Mouse (Mus musculus): ENCODE measurements around the gene Meiob. TPM values are rescaled to one million over a fixed set of nuclear protein-coding genes. Genes with fewer than 3 reads are reported as not detected.

Meiob gene
- 1.5 and 1.6 TPM in 2 replicates for polyA plus RNA-seq (2015; fragmentation: Nextera tagmentation; extraction: Ambion mirVana)

GRCm38 (mm10) chr17:24803952-24804951, at the start of gene Meiob:
Meiob (plus strand) TSS chr17:24804289.
- WGBS (ENCODE audit: insufficient replicate concordance): under 1% methylated on average over 71 of the region's 71 CpGs
- peak; percentile 84 for ATAC-seq (ENCODE audit: low read depth)
- H3K27ac ChIP-seq: peak within 1 kb of the TSS; percentile 58; the same call in 1 of the 2 replicates

GRCm38 (mm10) chr17:24757394-24757793, 46.7 kb upstream of the Meiob start:
- Histone ChIP-seq H3K27ac (no peak overlapping the region), H3K9me3 (replicated peaks) (no peaks in the 10 kb centered on the region), H3K9ac (no peak overlapping the region), H3K36me3 (no peaks in the 10 kb centered on the region), H3K4me1 (replicated peaks) (peaks cover 15% of the 10 kb centered on the region), H3K4me2 (no peak overlapping the region), H3K4me3 (replicated peaks) (no peak overlapping the region), H3K27me3 (peaks cover 81% of the 10 kb centered on the region)
- DNase-seq (no peak), ATAC-seq (ENCODE audit: low read depth) (no peak)
- 67% methylated on average over 1 of the region's 1 CpGs for WGBS (ENCODE audit: insufficient replicate concordance)

More at GRCm38 (mm10) chr17:24803952-24804951, at the start of gene Meiob:
- peaks cover 23% of the 10 kb centered on the region for H3K4me1 ChIP-seq (replicated peaks)
- peak; percentile 71 for DNase-seq
- H3K9ac ChIP-seq: peak within 1 kb of the TSS; percentile 82
- peaks cover 25% of the 10 kb centered on the region for H3K27me3 ChIP-seq
- H3K36me3 ChIP-seq: no peaks in the 10 kb centered on the region
- no peaks in the 10 kb centered on the region for H3K9me3 ChIP-seq (replicated peaks)
- peak within 1 kb of the TSS; percentile 93 for H3K4me2 ChIP-seq
- peak within 1 kb of the TSS; percentile 81 for H3K4me3 ChIP-seq (replicated peaks)

- peaks cover 60% of the 10 kb centered on the region for H3K27me3 ChIP-seq
- no peak overlapping the region for H3K27ac ChIP-seq
- H3K36me3 ChIP-seq: no peaks in the 10 kb centered on the region
- no peak overlapping the region for H3K4me3 ChIP-seq (replicated peaks)
- H3K9me3 ChIP-seq (replicated peaks): no peaks in the 10 kb centered on the region
- no peak for DNase-seq
- no peak overlapping the region for H3K9ac ChIP-seq
- no peak for ATAC-seq (ENCODE audit: low read depth)
- no peak overlapping the region for H3K4me2 ChIP-seq
- H3K4me1 ChIP-seq (replicated peaks): no peaks in the 10 kb centered on the region
- 43% methylated on average over 5 of the region's 5 CpGs for WGBS (ENCODE audit: insufficient replicate concordance)
Measured at GRCm38 (mm10) chr17:24761121-24761520, 43.0 kb upstream of the Meiob start.

GRCm38 (mm10) chr17:24765016-24765905, 38.8 kb upstream of the Meiob start:
- no peaks in the 10 kb centered on the region for H3K36me3 ChIP-seq
- H3K27ac ChIP-seq: no peak overlapping the region
- 32% methylated on average over 22 of the region's 22 CpGs for WGBS (ENCODE audit: insufficient replicate concordance)
- H3K4me3 ChIP-seq (replicated peaks): no peak overlapping the region
- H3K9me3 ChIP-seq (replicated peaks): no peaks in the 10 kb centered on the region
- peaks cover 65% of the 10 kb centered on the region for H3K27me3 ChIP-seq
- ATAC-seq (ENCODE audit: low read depth) (no peak), DNase-seq (no peak)
- H3K4me1 ChIP-seq (replicated peaks): no peaks in the 10 kb centered on the region
- no peak overlapping the region for H3K9ac ChIP-seq
- H3K4me2 ChIP-seq: no peak overlapping the region

GRCm38 (mm10) chr17:24766266-24766875, 37.7 kb upstream of the Meiob start:
- DNase-seq: no peak
- ATAC-seq (ENCODE audit: low read depth): no peak
- Histone ChIP-seq H3K4me3 (replicated peaks) (no peak overlapping the region), H3K36me3 (no peaks in the 10 kb centered on the region), H3K4me1 (replicated peaks) (no peaks in the 10 kb centered on the region), H3K9ac (no peak overlapping the region), H3K9me3 (replicated peaks) (no peaks in the 10 kb centered on the region), H3K27ac (no peak overlapping the region), H3K4me2 (no peak overlapping the region), H3K27me3 (peaks cover 60% of the 10 kb centered on the region)
- WGBS (ENCODE audit: insufficient replicate concordance): 27% methylated on average over 12 of the region's 12 CpGs

- H3K27ac ChIP-seq: no peak overlapping the region
- no peak overlapping the region for H3K4me3 ChIP-seq (replicated peaks)
- no peaks in the 10 kb centered on the region for H3K36me3 ChIP-seq
- 0 out of 2 replicates have a peak, but pooled peaks cover 5% of the 10 kb centered on the region for H3K9me3 ChIP-seq (replicated peaks)
- DNase-seq (no peak), ATAC-seq (ENCODE audit: low read depth) (no peak)
- H3K9ac ChIP-seq: no peak overlapping the region
- H3K4me1 ChIP-seq (replicated peaks): no peaks in the 10 kb centered on the region
- no peak overlapping the region for H3K4me2 ChIP-seq
- WGBS (ENCODE audit: insufficient replicate concordance): 34% methylated on average over 3 of the region's 3 CpGs
- H3K27me3 ChIP-seq: peaks cover 57% of the 10 kb centered on the region
Measured at GRCm38 (mm10) chr17:24769146-24769545, 34.9 kb upstream of the Meiob start.

- Histone ChIP-seq H3K4me3 (replicated peaks) (no peak overlapping the region), H3K9ac (no peak overlapping the region), H3K27me3 (peaks cover 20% of the 10 kb centered on the region), H3K27ac (no peak overlapping the region), H3K4me2 (no peak overlapping the region), H3K4me1 (replicated peaks) (no peaks in the 10 kb centered on the region), H3K36me3 (no peaks in the 10 kb centered on the region), H3K9me3 (replicated peaks) (0 out of 2 replicates have a peak, but pooled peaks cover 5% of the 10 kb centered on the region)
- 69% methylated on average over 5 of the region's 5 CpGs for WGBS (ENCODE audit: insufficient replicate concordance)
- DNase-seq (no peak), ATAC-seq (ENCODE audit: low read depth) (no peak)
Measured at GRCm38 (mm10) chr17:24773241-24773640, 30.8 kb upstream of the Meiob start.

- Histone ChIP-seq H3K4me1 (replicated peaks) (no peaks in the 10 kb centered on the region), H3K36me3 (no peaks in the 10 kb centered on the region), H3K27me3 (0 out of 2 replicates have a peak, but pooled peaks cover 5% of the 10 kb centered on the region), H3K4me2 (no peak overlapping the region), H3K27ac (no peak overlapping the region), H3K4me3 (replicated peaks) (no peak overlapping the region), H3K9me3 (replicated peaks) (0 out of 2 replicates have a peak, but pooled peaks cover 5% of the 10 kb centered on the region), H3K9ac (no peak overlapping the region)
- ATAC-seq (ENCODE audit: low read depth): no peak
- 66% methylated on average over 8 of the region's 8 CpGs for WGBS (ENCODE audit: insufficient replicate concordance)
- no peak for DNase-seq
Measured at GRCm38 (mm10) chr17:24775173-24775572, 28.9 kb upstream of the Meiob start.

- H3K9me3 ChIP-seq (replicated peaks): 0 out of 2 replicates have a peak, but pooled peaks cover 5% of the 10 kb centered on the region
- whole genome bisulfite sequencing (ENCODE audit: insufficient replicate concordance): 72% methylated on average over 2 of the region's 2 CpGs
- ATAC-seq (ENCODE audit: low read depth): no peak
- DNase-seq: no peak
- H3K36me3 ChIP-seq: no peaks in the 10 kb centered on the region
- H3K4me3 ChIP-seq (replicated peaks): no peak overlapping the region
- H3K27me3 ChIP-seq: 0 out of 2 replicates have a peak, but pooled peaks cover 5% of the 10 kb centered on the region
- H3K4me2 ChIP-seq: no peak overlapping the region
- H3K27ac ChIP-seq: no peak overlapping the region
- H3K9ac ChIP-seq: no peak overlapping the region
- no peaks in the 10 kb centered on the region for H3K4me1 ChIP-seq (replicated peaks)
Measured at GRCm38 (mm10) chr17:24777073-24777472, 27.0 kb upstream of the Meiob start.

- no peak for DNase-seq
- Histone ChIP-seq H3K27me3 (peaks cover 6% of the 10 kb centered on the region; the same call in 1 of the 2 replicates), H3K4me3 (replicated peaks) (no peak overlapping the region), H3K4me2 (no peak overlapping the region), H3K9me3 (replicated peaks) (no peaks in the 10 kb centered on the region), H3K36me3 (no peaks in the 10 kb centered on the region), H3K4me1 (replicated peaks) (no peaks in the 10 kb centered on the region), H3K27ac (no peak overlapping the region), H3K9ac (no peak overlapping the region)
- WGBS (ENCODE audit: insufficient replicate concordance): 33% methylated on average over 2 of the region's 2 CpGs
- ATAC-seq (ENCODE audit: low read depth): no peak
Measured at GRCm38 (mm10) chr17:24780821-24781220, 23.3 kb upstream of the Meiob start.

All from liver, embryonic 13.5 days (tissue).